Mouse (Mus musculus): Measurements from ENCODE around the gene Scml4.

Scml4 gene

GRCm38 (mm10) chr10:42951078-42952045, 91.2 kb downstream of the Scml4 start:
- no peak for DNase-seq (ENCODE audit: low spot score)

- DNase-seq (ENCODE audit: low spot score): peak; percentile 48
Measured at GRCm38 (mm10) chr10:42952046-42952420, 91.9 kb downstream of the Scml4 start.

- no peak for DNase-seq (ENCODE audit: low spot score)
Measured at GRCm38 (mm10) chr10:42953601-42954000, 93.4 kb downstream of the Scml4 start.

GRCm38 (mm10) chr10:42955205-42955604, 95.0 kb downstream of the Scml4 start:
- DNase-seq (ENCODE audit: low spot score): no peak

- peak; percentile 90 for DNase-seq (ENCODE audit: low spot score)
Measured at GRCm38 (mm10) chr10:42957881-42958651, 97.9 kb downstream of the Scml4 start.

- DNase-seq (ENCODE audit: low spot score): no peak
Measured at GRCm38 (mm10) chr10:42958686-42959085, 98.5 kb downstream of the Scml4 start.

GRCm38 (mm10) chr10:42961771-42962170, 101.6 kb downstream of the Scml4 start:
- DNase-seq (ENCODE audit: low spot score): no peak

GRCm38 (mm10) chr10:42962181-42962601, 102.0 kb downstream of the Scml4 start:
- no peak for DNase-seq (ENCODE audit: low spot score)

- DNase-seq (ENCODE audit: low spot score): no peak
Measured at GRCm38 (mm10) chr10:42962655-42963054, 102.5 kb downstream of the Scml4 start.

GRCm38 (mm10) chr10:42963061-42963460, 102.9 kb downstream of the Scml4 start:
- DNase-seq (ENCODE audit: low spot score): no peak

GRCm38 (mm10) chr10:42968332-42968731, 108.2 kb downstream of the Scml4 start:
- DNase-seq (ENCODE audit: low spot score): no peak

GRCm38 (mm10) chr10:42972504-42973172, 112.5 kb downstream of the Scml4 start:
- DNase-seq (ENCODE audit: low spot score): peak; percentile 90

- no peak for DNase-seq (ENCODE audit: low spot score)
Measured at GRCm38 (mm10) chr10:42973537-42973936, 113.4 kb downstream of the Scml4 start.

GRCm38 (mm10) chr10:42976577-42976976, 116.4 kb downstream of the Scml4 start:
- no peak for DNase-seq (ENCODE audit: low spot score)

GRCm38 (mm10) chr10:42978346-42978745, 118.2 kb downstream of the Scml4 start:
- no peak for DNase-seq (ENCODE audit: low spot score)

- DNase-seq (ENCODE audit: low spot score): peak; percentile 59
Measured at GRCm38 (mm10) chr10:42980999-42981757, 121.0 kb downstream of the Scml4 start.

GRCm38 (mm10) chr10:42984886-42985285, 124.7 kb downstream of the Scml4 start:
- no peak for DNase-seq (ENCODE audit: low spot score)

- peak; percentile 86 for DNase-seq (ENCODE audit: low spot score)
Measured at GRCm38 (mm10) chr10:42987594-42988052, 127.5 kb downstream of the Scml4 start.

GRCm38 (mm10) chr10:42988627-42989026, 128.5 kb downstream of the Scml4 start:
- DNase-seq (ENCODE audit: low spot score): no peak

GRCm38 (mm10) chr10:42989910-42990309, 129.7 kb downstream of the Scml4 start:
- peak; percentile 86 for DNase-seq (ENCODE audit: low spot score)

GRCm38 (mm10) chr10:42991018-42991417, 130.8 kb downstream of the Scml4 start:
- DNase-seq (ENCODE audit: low spot score): no peak

Measured in embryo, embryonic 10 days (tissue).